Comparison of ENCODE assay signal across 26 mouse cellular contexts in the genomic region with DNA sequence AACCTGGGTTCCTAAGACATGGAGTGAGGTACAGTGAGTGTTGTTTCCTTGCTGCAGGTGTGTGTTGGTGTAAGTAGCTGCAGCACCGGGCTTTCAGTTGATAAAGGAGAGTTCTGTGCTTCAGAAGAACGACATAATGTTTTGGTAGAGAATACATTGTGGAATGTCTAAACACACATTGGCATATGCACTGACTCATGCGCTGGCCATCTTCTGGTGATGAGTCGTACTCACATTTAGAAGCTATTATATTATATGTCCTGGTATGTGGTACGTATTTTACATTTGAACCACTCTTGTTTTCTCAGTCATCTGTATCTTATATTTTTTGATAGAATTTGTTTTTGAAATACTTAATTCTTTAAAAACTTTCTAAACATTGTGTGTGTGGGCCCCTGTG.
"Had no signal": no experiment of that assay in that cellular context is flagged by ENCODE, and none has a peak within 500 bp of the region (broad histone marks: within the 10 kb centered on the region; RNA-seq: fewer than 3 reads in every experiment).

No protein-coding gene starts in this region.

- H3K9ac ChIP-seq: embryonic facial prominence, embryonic 12.5 days; embryonic facial prominence, embryonic 13.5 days; embryonic facial prominence, embryonic 15.5 days; forebrain, embryonic 12.5 days; forebrain, embryonic 13.5 days; forebrain, embryonic 15.5 days; forebrain, postnatal 0 days had no signal

- DNase-seq: cerebellum, postnatal 10 days; cerebellum, postnatal 14 days; cerebellum, postnatal 25 days; cerebellum, postnatal 36 days; embryo, embryonic 11 days; forebrain, postnatal 0 days; gastrocnemius, adult 2 months; gastrocnemius, postnatal 10 days; gastrocnemius, postnatal 14 days; gastrocnemius, postnatal 25 days; gastrocnemius, postnatal 36 days; heart, adult 11 months; heart, adult 18-20 months; heart, adult 2 months had no signal

- H3K27ac ChIP-seq: embryonic facial prominence, embryonic 10.5 days; embryonic facial prominence, embryonic 12.5 days; embryonic facial prominence, embryonic 13.5 days; embryonic facial prominence, embryonic 15.5 days; forebrain, embryonic 10.5 days; forebrain, embryonic 12.5 days; forebrain, embryonic 13.5 days; forebrain, embryonic 15.5 days; gastrocnemius, adult 2 months; heart, adult 2 months; heart, embryonic 10.5 days had no signal

- H3K4me1 ChIP-seq: embryonic facial prominence, embryonic 15.5 days; forebrain, embryonic 10.5 days; forebrain, embryonic 12.5 days; forebrain, embryonic 13.5 days had no signal

- ATAC-seq: forebrain, embryonic 13.5 days; forebrain, embryonic 14.5 days; forebrain, embryonic 15.5 days; forebrain, embryonic 16.5 days; forebrain, postnatal 0 days had no signal

- H3K27me3 ChIP-seq: embryonic facial prominence, embryonic 12.5 days; embryonic facial prominence, embryonic 13.5 days; embryonic facial prominence, embryonic 15.5 days; forebrain, embryonic 12.5 days; forebrain, embryonic 13.5 days; forebrain, embryonic 15.5 days had no signal

- H3K9me3 ChIP-seq: embryonic facial prominence, embryonic 10.5 days; embryonic facial prominence, embryonic 12.5 days; embryonic facial prominence, embryonic 13.5 days; embryonic facial prominence, embryonic 15.5 days; forebrain, embryonic 10.5 days; forebrain, embryonic 12.5 days; forebrain, embryonic 13.5 days; forebrain, embryonic 15.5 days; heart, embryonic 10.5 days had no signal

- H3K36me3 ChIP-seq: embryonic facial prominence, embryonic 10.5 days; embryonic facial prominence, embryonic 12.5 days; forebrain, embryonic 10.5 days; forebrain, embryonic 12.5 days; forebrain, embryonic 15.5 days; heart, embryonic 10.5 days had no signal

- H3K4me2 ChIP-seq: embryonic facial prominence, embryonic 12.5 days; embryonic facial prominence, embryonic 13.5 days; embryonic facial prominence, embryonic 15.5 days; forebrain, embryonic 12.5 days; forebrain, embryonic 13.5 days; forebrain, embryonic 15.5 days had no signal

- H3K4me3 ChIP-seq: embryonic facial prominence, embryonic 10.5 days; embryonic facial prominence, embryonic 12.5 days; embryonic facial prominence, embryonic 13.5 days; embryonic facial prominence, embryonic 15.5 days; erythroblast, embryonic 14.5 days; forebrain, embryonic 10.5 days; forebrain, embryonic 12.5 days; forebrain, embryonic 13.5 days; forebrain, embryonic 15.5 days; gastrocnemius, adult 2 months; heart, adult 2 months; heart, embryonic 10.5 days had no signal
